Mouse (Mus musculus): ENCODE data around the gene Bcl2l10. TPM values are rescaled to one million over a fixed set of nuclear protein-coding genes. Genes with fewer than 3 reads are reported as not detected.

The Bcl2l10 gene
- total and polyA plus RNA-seq, 3 experiments: not detected

GRCm38 (mm10) chr9:75307015-75307414 is 40.5 kb upstream of the Bcl2l10 start:
- in situ Hi-C loops (cut with MboI; ENCODE audit: low pct_ligation_motif_present, low pct_unique_long_range_greater_than_20kb, low sequenced_read_pairs): no loop called here

GRCm38 (mm10) chr9:75308621-75309020 is 38.9 kb upstream of the Bcl2l10 start:
- no peak overlapping the region for H3K4me3 ChIP-seq (replicated peaks in 1 of 3; ENCODE audit: low read depth in 2 of 3, low read length in 2 of 3, poor library complexity in 1 of 3)
- H3K4me2 ChIP-seq (ENCODE audit: insufficient read depth, low read depth, poor library complexity, severe bottlenecking): no peak overlapping the region
- H3K36me3 ChIP-seq (replicated peaks in 1 of 2; ENCODE audit: control insufficient read depth in 1 of 2, insufficient read depth in 1 of 2, low read length in 1 of 2): peaks cover 0 to 8% of the 10 kb centered on the region in 2 experiments
- H3K9ac ChIP-seq (ENCODE audit: insufficient read depth, low read depth): no peak overlapping the region
- dilution Hi-C loops (cut with MboI; ENCODE audit: extremely low pct_ligation_motif_present, extremely low pct_unique_long_range_greater_than_20kb, low sequenced_read_pairs) (no loop called here), in situ Hi-C loops (cut with MboI; ENCODE audit: low pct_ligation_motif_present, low pct_unique_long_range_greater_than_20kb, low sequenced_read_pairs) (no loop called here)
- TF ChIP-seq MAX (IDR thresholded peaks at IDR 0.05; ENCODE audit: low read length): no peak
- no peak for TF ChIP-seq MXI1 (IDR thresholded peaks at IDR 0.05; ENCODE audit: low read depth, low read length)
- TF ChIP-seq KAT2A (IDR thresholded peaks at IDR 0.05; ENCODE audit: insufficient replicate concordance, low read length): no peak
- no peak for TF ChIP-seq BHLHE40 (IDR thresholded peaks at IDR 0.05; ENCODE audit: low read depth, low read length)
- TF ChIP-seq POLR2AphosphoS2 (IDR thresholded peaks at IDR 0.05; ENCODE audit: low read depth, low read length): no peak
- no peak for TF ChIP-seq ZKSCAN1 (IDR thresholded peaks at IDR 0.05; ENCODE audit: borderline replicate concordance, low read depth, low read length)
- H3K27ac ChIP-seq (ENCODE audit: insufficient read depth, low read depth): no peak overlapping the region
- peaks cover 4 to 6% of the 10 kb centered on the region in 2 experiments for H3K4me1 ChIP-seq (ENCODE audit: control insufficient read depth in 1 of 2, insufficient read depth in 2 of 2)
- no peak for DNase-seq (ENCODE audit: extremely low read depth)
- no peaks in the 10 kb centered on the region for H3K27me3 ChIP-seq (replicated peaks)
- no peaks in the 10 kb centered on the region for H3K79me2 ChIP-seq (replicated peaks; ENCODE audit: control insufficient read depth, extremely low read depth, insufficient read depth, poor library complexity, severe bottlenecking)
- no peaks in the 10 kb centered on the region for H3K9me3 ChIP-seq (replicated peaks; ENCODE audit: low read length)

More at GRCm38 (mm10) chr9:75307015-75307414, 40.5 kb upstream of the Bcl2l10 start:
- Histone ChIP-seq H3K4me1 (ENCODE audit: control insufficient read depth in 1 of 2, insufficient read depth in 2 of 2) (peaks cover 0 to 3% of the 10 kb centered on the region in 2 experiments; a peak in 1 of 4 replicates), H3K9me3 (replicated peaks; ENCODE audit: low read length) (no peaks in the 10 kb centered on the region), H3K36me3 (replicated peaks in 1 of 2; ENCODE audit: control insufficient read depth in 1 of 2, insufficient read depth in 1 of 2, low read length in 1 of 2) (peaks cover 0 to 8% of the 10 kb centered on the region in 2 experiments), H3K4me3 (replicated peaks in 1 of 3; ENCODE audit: low read depth in 2 of 3, low read length in 2 of 3, poor library complexity in 1 of 3) (no peak overlapping the region), H3K27me3 (replicated peaks) (no peaks in the 10 kb centered on the region), H3K9ac (ENCODE audit: insufficient read depth, low read depth) (no peak overlapping the region), H3K27ac (ENCODE audit: insufficient read depth, low read depth) (no peak overlapping the region), H3K79me2 (replicated peaks; ENCODE audit: control insufficient read depth, extremely low read depth, insufficient read depth, poor library complexity, severe bottlenecking) (no peaks in the 10 kb centered on the region), H3K4me2 (ENCODE audit: insufficient read depth, low read depth, poor library complexity, severe bottlenecking) (no peak overlapping the region)
- DNase-seq (ENCODE audit: extremely low read depth): no peak
- no peak for TF ChIP-seq MYC (IDR thresholded peaks at IDR 0.05; ENCODE audit: low read depth, low read length)
- TF ChIP-seq ELF1 (IDR thresholded peaks at IDR 0.05; ENCODE audit: low read depth, low read length): no peak
- no peak for TF ChIP-seq TCF12 (IDR thresholded peaks at IDR 0.05; ENCODE audit: low read depth, low read length)
- no peak for TF ChIP-seq MAZ (IDR thresholded peaks at IDR 0.05; ENCODE audit: low read depth, low read length)
- TF ChIP-seq JUN (IDR thresholded peaks at IDR 0.05; ENCODE audit: insufficient read depth, low read depth, low read length): no peak
- TF ChIP-seq IRF4 (IDR thresholded peaks at IDR 0.05; ENCODE audit: low read depth, low read length): no peak
- no peak for TF ChIP-seq ZC3H11A (IDR thresholded peaks at IDR 0.05; ENCODE audit: low read depth, low read length)
- no peak for TF ChIP-seq ETS1 (conservative IDR thresholded peaks at IDR 0.05; ENCODE audit: low read depth, low read length)
- no peak for TF ChIP-seq USF1 (IDR thresholded peaks at IDR 0.05; ENCODE audit: low read depth, low read length)
- no peak for TF ChIP-seq CHD2 (IDR thresholded peaks at IDR 0.05; ENCODE audit: low read length)
- no peak for TF ChIP-seq NELFE (IDR thresholded peaks at IDR 0.05; ENCODE audit: low read depth, low read length)
- TF ChIP-seq BHLHE40 (IDR thresholded peaks at IDR 0.05; ENCODE audit: low read depth, low read length): no peak
- TF ChIP-seq POLR2A (IDR thresholded peaks at IDR 0.05; ENCODE audit: low read depth, low read length): no peak
- TF ChIP-seq KAT2A (IDR thresholded peaks at IDR 0.05; ENCODE audit: insufficient replicate concordance, low read length): no peak
- TF ChIP-seq NRF1 (IDR thresholded peaks at IDR 0.05; ENCODE audit: low read depth, low read length): no peak
- no peak for TF ChIP-seq RCOR1 (conservative IDR thresholded peaks at IDR 0.05; ENCODE audit: low read depth, low read length)
- TF ChIP-seq HCFC1 (IDR thresholded peaks at IDR 0.05; ENCODE audit: low read depth, low read length): no peak
- TF ChIP-seq ZKSCAN1 (IDR thresholded peaks at IDR 0.05; ENCODE audit: borderline replicate concordance, low read depth, low read length): no peak
- no peak for TF ChIP-seq ZNF384 (IDR thresholded peaks at IDR 0.05; ENCODE audit: low read depth, low read length)
- no peak for TF ChIP-seq ZMIZ1 (IDR thresholded peaks at IDR 0.05; ENCODE audit: low read depth, low read length)
- dilution Hi-C loops (cut with MboI; ENCODE audit: extremely low pct_ligation_motif_present, extremely low pct_unique_long_range_greater_than_20kb, low sequenced_read_pairs): no loop called here
